Mouse (Mus musculus): Measurements from ENCODE around the gene Mrpl45.

GRCm38 (mm10) chr11:97361948-97362648 lies 46.6 kb downstream of the Mrpl45 start, which contains the start of gene Socs7:
- no peak for TF ChIP-seq POLR2A (IDR thresholded peaks at IDR 0.05; ENCODE audit: insufficient read depth, low read length)
- TF ChIP-seq CTCF (IDR thresholded peaks at IDR 0.05; ENCODE audit: low read depth, low read length), result no peak
